Mouse (Mus musculus): ENCODE data around the gene Disp2. TPM values are rescaled to one million over a fixed set of nuclear protein-coding genes. Genes with fewer than 3 reads are reported as not detected.
A peak's percentile ranks its signal among the peaks of the same experiment; 100 is the strongest.

The Disp2 gene
- 26.3 and 28.1 TPM in 2 replicates for total RNA-seq (2021)
- long read RNA-seq, experiment 1, full-length matches to known transcripts = 1 of 4 reads
- long read RNA-seq, experiment 1, partial matches to known transcripts = 0 of 4 reads
- long read RNA-seq, experiment 1, other reads (novel, unspliced or antisense) = 3 of 4 reads
- long read RNA-seq, experiment 2, full-length matches to known transcripts = 5 of 12 reads
- long read RNA-seq, experiment 2, partial matches to known transcripts = 0 of 12 reads
- long read RNA-seq, experiment 2, other reads (novel, unspliced or antisense) = 7 of 12 reads

DNA sequence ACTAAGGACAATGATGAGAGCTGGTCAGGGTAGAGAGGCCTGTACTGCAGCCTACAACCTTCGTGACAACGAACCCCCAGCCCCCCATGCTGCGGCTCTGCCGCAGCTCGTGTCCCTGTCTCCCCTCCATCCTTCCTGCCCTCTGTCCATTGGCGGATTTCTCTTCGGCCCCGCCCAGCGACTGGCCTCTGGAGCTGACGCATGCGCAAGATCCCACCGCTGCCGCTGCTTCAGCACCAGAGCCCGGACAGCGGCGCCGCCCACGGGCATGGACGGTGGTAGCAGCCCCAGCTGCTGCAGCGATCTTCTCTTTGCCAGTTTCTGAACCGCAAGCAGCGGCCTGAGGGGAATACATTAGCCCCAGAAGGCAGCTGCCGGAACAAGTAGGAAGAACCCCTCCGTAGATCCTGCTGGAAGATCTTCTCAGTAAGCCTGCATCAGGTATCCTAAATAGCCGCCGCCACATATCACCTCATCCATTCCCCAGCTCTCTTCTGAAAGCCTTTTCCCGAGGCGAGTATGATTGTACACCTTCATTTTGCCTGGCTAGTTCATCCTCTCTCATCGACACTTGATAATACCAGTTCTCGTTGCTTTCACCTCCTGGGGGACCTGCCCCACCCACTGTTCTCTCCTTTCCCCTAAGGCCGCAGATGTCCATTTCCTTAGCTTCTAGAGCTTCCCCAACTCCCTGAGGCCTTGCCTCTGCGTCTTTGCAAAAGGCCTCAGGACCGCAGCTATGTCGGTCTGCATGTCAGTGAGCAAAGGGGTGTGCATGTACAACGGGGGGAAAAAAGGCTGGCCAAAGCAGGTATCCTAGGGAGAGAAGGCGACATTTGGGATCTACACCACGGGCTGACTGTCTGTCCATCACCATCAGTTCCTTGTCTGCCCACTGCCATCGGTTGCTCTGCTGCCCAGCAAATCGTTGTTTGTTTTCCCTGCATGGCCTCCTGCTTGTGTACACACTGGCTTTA is at the start of gene Disp2:
Gene Disp2 (plus strand): TSS at position 216 of the 977 bp plus-strand sequence.
- DNase-seq = peak; percentile 97

DNA sequence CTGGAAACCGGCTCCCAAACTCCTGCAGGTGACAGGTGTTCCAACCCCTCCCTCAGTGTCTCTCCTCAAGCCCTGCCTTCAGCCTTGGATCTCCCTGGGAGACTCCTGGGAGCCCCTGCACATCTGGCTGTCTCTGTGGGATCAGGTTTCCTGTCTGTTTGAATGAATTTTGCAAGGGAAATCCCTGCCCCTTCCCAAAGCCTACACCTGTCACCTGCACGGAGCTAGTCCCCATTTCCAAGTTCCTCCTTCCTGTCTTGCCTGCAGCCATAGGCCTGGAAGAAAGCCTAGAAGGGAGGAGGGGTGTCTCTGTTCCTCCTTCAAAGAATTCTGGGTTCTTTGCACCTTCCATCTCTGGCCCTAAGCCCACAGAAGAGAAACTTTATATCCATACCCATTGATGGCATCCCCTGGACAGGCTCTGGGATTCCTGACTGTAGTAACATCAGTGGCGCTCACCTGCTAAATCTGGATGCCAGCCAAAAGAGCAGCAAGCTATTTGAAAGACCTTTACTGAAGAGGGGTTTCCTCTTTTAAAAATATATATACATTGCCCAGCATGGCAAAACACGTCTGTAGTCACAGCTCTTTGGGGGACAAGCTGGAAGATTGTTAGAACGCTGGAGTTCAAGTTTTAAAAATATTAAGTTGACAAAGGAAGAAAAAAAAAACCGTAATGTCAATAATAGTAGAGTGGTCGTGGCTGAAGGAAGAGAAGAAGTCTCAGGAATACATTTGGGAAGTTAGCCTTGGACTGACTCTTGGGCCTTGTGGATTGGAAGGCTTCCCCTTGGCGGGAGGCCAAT is 49.5 kb upstream of the Disp2 start:
- no peak for DNase-seq

DNA sequence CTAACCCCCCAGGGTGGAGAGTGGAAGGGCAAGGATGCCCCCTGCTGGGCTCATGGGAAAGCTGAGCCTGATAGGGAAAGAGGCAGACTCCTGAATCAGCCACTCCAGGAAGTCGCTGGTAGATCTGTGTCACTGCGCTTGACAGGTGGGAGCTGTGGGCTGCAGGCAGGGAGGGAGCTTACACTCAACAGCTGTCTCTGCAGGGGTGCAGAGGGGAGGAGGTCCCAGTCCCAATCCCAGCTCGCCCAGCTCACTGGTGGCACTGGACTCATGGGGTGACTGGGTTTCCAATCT is 49.0 kb upstream of the Disp2 start:
- peak; percentile 91 for DNase-seq

DNA sequence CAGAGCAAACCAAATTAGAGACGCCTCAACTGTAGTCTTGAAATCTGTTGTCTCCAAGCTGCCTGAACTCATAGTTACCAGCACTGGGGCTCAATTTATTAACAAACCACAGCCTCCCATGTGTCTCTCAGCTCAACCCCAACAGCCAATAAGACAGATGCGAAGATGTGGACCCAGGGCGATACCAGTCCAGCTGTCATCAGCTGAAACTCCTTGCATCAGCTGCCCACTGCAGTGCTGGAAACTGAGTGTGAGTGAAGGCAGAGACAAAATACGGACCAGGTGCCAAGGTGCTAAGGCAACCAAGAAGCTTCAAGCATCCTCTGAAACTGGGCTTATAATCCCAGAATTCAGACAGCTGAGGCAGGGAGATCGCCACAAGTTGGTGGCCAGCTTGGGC is 47.5 kb upstream of the Disp2 start:
- DNase-seq = no peak

DNA sequence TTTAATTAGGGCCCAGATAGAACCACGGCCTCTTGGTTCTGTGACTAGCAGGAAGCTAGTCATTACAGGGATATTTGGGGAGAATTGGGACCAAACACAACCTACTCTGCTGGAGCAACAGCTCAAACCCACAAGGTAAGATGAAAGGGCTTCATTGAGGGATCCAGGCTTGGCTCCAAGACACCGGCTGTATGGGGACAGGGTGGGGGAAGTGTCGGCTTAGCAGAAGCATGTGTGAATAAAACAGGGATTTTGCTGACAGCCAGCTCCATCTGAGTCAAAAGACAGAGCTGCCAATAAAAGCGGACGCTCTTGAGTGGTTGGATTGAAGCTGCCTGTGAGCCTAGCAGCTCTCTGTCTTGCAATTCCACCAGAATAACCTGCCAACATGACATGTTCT is 46.2 kb upstream of the Disp2 start:
- no peak for DNase-seq

DNA sequence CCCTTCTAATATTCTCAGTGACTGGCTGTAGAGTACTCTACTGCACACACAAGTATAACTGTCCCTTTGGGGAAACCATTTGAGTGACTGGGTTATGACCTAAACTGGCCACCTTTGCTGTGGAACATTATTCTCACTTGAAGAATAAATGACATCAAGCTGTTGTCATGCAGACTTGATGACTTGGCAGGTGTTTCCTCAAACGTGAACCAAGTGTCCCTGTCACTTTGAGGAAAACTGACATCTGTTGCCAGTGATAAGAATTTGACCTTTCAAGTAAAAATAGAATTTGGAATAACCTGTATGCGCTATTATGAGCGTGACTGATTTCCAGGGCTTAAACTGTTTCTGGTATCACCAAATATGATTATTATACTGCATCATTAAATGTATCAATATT is 39.2 kb upstream of the Disp2 start:
- no peak for DNase-seq

DNA sequence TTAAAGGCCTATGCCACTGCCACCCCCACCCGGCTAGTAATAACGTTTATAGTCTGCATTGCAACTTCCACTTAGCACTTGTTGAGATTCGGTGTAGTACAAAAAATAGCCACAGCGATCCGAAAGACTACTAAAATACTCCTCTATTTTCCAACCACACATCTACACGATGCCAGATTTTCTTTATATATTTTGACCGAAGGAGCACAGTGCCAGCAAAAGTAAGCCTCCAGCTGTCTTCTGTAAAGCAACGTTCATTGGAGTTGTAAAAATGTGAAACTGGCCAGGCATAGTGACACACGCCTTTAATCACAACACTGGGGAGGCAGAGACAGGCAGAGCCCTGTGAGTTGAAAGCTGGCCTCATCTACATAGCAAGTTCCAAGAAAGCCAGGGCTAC is 38.3 kb upstream of the Disp2 start:
- no peak for DNase-seq

DNA sequence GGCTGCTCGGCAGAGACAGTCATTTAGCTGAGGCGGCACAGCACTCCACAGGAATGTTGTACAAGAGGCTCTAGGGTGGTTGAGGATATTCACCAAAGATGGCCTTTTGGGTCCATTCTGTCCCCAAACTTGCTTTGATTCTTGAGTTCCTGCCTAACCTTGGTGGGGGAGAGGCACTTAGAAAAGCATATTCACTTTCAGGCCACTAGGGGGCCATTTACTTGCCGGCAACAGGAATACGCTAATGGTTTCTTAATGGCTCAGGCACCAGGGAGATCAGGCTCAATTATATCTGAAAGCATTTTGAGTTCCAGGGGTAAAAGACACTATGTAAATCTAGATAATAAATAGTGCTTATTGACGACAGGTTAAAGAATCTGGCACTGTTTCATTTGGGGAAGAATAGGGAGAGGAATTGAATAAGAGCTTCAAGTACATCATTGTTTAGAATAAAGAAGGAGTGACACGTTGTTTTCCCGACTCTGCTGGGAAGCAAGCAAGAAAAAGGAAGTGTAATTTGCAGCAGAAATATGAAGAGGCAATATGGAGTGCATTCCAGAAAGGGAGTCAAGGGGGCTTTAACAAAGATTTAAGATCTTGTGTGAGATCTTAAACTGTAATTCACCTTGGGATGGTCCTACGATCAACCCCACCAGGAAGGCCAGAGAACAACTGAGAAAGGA is 36.1 kb upstream of the Disp2 start:
- peak; percentile 70 for DNase-seq

DNA sequence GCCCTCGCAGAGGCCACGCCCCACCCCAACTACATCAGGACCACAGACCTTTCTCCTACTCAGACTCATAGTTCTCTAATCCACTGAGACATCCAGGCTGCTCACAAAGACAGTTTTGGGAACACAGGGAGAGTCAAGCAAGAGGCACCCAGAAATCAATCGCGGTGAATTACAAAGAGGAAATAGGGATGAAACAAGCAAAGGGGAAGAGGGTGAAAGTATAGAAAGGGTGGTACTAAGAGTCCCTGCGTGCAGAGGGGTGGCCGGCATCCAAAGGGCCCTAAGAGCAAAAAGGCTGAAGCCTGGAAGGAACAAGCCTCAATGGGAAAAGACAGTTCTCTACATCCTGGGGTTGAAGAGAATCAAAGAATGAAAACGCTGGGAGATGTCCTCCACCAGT is 34.9 kb upstream of the Disp2 start:
- DNase-seq = no peak

DNA sequence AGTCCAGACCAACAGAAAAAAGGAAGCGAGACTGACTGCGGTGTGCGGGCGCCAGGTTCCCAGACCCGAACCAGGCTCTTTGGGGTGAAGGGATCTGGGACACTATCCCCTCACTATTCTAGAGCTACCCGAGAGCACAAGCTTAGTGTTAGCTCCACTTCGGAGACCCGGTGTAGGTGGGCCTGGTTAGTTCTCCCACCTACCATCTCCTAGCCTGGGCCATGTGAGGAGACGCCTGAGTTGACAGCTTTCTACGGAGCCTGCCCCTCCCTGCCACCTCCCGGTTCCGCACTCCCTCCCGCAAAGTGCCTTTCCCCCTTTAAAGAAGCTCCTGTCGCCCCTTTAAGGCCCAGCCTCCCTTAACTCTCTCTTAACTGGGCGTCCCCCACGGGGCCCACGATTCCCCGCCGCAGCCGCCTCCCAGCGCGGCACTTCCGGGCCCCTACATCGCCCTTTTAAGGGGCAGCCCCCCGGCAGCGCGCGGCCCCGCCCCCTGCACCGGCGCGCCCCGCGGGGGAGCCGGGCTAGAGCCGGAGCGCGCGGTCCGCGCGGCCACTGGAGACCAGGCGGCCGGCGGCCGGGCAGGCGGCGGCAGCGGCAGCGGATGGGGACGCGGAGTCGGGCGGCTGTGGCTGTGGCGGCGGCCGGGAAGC is 34.2 kb upstream of the Disp2 start, which contains the start of gene Inafm2:
Gene Inafm2 (plus strand): TSS at position 527 of the 653 bp plus-strand sequence.
- DNase-seq = peak; percentile 96

DNA sequence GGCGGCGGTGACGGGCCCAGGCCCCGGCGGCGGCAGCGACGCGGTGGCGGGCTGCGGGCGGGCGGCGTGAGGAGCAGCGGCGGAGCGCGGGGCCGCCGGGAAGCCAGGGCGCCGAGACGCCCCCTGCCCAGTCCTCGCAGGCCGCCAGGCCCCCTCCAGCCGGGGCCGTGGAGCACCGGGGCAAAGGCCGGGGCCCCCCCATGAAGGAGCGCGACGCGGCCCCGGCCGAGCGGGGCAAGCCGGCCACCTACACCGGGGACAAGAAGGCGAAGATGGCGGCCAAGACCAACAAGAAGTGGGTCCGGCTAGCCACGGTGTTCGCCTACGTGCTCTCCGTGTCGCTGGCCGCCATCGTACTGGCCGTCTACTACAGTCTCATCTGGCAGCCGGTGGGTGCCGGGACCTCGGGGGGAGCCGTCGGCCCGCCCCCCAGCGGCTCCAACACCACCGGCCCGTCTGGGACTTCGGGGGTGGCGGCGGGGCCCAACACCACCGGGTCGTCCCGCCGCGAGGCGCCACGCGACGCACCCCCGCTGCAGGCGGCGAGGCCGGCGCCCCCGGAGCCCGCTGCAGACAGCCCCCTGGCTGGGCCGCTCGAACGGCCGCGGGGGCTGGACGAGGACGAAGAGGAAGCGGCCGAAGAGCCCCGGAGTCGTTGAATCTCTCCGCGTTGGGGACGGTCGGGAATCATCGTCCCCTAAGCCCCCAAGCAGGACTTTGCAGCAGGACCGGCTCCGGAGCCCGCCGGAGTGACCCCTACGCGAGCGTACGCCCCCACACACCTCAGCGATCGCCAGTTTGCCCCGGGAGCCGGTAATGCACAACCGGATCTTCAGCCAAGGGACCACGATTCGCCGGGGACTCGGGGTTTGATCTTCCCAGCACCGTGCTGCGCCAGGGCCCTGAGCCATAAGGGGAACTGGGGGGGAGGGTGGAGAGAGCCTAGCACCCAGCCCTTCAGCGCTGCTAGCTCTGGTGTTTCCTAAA is 33.3 kb upstream of the Disp2 start:
- DNase-seq = peak; percentile 62

DNA sequence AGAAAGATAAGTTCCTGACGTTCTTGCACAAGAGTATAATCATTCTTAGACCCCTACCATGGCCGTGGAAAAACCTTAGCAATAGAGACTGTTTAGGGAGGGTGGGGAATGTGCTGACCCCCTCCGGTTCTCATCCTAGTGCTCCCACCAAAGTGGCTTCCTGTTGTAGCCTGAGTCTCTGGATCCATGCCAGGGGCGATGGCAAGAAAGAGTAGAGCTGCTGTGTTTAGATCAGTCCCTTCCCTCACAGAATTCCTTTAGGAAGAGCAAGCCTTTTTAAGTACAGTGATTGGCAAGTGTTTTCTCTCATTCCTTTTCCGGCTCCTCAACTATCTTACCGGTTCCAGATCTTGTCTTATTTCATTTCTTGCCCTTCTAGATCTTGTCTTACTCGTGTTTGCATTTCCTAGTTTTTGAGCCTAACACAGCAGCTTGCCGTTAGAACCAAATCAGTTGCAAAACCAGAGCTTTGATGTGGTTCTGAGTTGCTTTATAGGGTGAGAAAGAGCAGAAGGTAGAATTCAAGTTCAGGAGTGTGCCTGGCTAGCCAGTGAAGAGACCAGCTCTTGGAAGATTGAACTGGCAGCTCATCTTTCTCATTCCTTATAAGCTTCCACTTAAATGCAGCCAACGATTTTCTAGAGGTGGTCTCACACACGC is 32.1 kb upstream of the Disp2 start:
- peak; percentile 51 for DNase-seq

DNA sequence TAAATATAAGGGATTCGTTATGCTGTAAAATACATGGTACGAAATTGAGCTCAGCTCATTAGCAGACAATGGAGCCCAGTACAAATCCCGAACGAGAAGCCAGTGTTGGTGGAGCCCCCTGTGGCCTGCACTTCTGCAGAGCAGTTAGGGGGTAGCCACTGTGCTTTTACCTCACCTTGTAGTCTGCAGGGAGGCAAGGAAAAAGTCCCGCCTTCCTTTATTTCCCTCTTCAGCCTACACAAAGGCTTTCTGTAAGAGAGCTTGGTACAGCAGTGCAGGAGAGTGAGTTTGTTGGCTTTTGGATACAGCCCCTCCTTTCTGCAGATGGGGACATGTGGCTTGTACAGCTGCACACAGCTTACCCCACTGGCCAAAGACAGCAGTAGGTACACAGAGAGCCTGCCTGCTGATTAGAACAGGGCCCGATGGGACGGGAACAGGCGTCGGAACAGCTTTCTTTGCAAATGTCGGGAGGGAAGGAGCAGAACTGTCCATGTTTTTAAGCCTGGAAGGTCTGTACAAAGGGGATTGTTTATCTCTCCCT is 30.1 kb upstream of the Disp2 start:
- DNase-seq = no peak

DNA sequence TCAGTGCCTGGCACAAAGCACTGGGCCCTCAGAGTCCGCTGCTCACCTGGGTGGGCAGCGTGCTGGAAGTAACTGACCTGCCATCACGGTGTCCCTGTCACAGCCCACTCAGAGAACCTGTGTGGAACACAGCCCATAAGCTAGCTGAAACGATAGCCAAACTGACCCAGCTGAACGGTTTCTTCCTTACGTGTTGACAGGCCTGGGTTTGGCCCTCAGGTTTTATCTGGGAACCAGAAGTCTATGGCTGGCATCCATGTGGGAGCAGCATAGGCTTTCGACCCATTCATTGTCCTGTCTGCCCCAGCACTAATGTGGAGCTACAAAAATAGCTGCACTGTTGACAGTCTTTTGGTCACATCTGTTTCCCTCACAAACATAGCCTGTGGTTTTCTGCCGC is 29.0 kb upstream of the Disp2 start:
- no peak for DNase-seq

DNA sequence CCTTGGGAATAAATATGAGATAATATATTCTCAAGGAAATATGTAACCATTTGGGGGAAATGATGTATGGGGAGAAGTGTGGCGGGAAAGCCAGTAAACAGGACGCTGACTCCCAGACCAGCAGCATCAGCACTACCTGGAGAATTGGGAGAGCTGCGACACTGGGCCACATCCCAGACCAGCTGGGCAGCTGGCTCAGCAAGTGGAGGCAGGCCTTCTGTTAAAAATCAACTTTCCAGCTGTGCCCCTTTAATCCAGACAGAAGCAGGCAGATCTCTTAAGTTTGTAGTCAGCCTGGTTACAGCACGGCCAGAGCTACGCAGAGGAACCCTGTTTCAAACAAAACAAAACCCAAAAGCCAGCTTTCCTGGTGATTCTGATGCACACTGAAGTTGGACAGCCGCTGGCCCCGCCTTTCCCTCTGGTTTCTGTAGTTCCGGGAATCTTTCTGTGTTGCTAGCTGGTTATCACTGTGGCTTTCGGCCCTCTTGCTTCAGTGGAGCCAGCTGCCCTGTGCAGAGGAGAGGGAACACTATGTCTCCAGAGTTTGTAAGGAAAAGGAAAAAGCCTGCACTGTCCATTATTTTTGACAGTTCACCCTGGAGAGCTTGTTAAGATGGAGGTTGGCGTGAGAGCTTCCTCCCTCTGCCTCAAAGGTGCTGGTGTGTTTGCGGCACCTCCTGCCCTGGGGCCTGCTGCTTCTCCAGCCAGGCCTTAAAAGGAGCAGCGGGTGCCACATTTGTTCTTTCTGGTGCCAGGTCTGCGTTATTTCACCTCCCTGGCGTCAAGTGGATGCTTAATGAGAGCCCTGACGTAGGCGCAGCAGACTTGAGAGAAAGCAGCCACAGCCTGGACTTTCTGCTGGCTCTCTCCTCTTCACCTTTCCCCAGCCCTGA is 27.4 kb upstream of the Disp2 start:
- DNase-seq = no peak

DNA sequence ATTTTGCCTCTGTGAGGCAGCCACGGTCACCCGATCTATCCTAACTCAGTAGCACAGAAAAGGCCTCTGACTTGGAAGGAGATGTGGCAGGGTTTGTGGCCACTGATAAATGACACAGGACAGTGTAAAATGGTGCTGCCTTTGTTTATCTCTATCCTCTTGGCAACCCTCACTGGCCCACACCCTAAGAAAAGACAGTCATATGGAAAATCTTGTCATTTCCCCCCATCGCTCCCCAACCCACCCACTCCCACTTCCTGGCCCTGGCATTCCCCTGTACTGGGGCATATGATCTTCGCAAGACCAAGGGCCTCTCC is 26.8 kb upstream of the Disp2 start:
- no peak for DNase-seq

DNA sequence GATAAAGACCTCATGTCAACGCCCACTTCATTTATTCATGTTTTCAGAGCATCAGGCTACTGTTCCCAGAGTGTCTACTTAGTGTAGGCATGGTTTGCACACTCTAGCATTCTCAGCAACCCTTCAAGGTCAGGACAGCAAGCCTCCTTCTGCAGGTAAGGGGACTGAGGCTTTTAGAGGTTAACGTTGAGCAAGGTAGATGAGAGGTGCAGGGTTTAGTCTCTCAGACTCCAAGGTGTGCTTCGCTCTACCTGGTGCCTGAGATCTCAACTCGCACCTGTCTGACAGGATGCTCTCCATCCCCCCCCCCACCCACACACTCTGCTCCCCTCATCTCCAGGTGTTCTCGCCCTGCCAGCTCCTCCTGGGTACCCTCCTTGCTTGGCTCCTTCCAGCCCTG is 25.4 kb upstream of the Disp2 start:
- DNase-seq = no peak

DNA sequence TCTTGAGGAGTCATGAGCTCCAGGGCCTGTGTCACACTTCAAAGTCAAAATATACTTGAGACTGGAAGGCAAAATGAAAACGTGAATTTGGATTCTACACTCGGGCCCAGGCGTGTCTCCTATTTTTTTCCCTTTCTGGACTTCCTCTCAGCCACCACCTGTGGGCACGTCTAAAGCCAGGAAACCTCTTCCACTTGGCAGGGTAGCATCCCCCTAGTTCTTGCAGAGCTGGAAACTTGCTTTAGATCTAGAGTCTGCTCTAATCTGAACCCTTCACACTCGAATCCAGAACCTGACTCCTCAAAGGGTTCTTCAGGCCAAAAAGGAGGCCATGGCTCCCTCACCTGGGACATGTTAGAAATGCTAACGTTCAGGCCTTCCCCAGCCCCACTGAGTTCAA is 24.1 kb upstream of the Disp2 start:
- DNase-seq = no peak

DNA sequence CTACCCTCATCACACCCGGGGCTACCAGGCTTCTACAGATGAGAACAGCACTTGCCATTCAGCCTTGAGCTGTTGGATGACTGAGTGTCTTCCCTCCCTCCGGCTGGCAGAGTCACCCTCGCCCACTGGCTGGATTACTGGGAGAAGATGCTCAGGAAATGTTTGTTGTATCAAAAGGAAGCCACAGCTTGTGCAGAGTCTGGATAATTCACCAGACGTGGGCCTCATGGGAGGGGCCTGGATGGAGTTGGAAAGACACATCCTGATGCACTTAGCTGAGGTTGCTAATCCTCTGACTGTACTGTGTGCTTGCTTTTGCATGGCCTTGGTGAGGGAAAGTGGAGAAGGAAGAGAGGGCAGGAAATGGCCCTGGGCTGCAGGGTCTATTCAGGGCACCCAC is 23.4 kb upstream of the Disp2 start:
- DNase-seq = no peak
